Mouse (Mus musculus): ENCODE measurements around the gene Bnipl. TPM values are rescaled to one million over a fixed set of nuclear protein-coding genes. Genes with fewer than 3 reads are reported as not detected.

The Bnipl gene
- total and polyA plus RNA-seq, 2 experiments from 2014 or later: not detected

DNA sequence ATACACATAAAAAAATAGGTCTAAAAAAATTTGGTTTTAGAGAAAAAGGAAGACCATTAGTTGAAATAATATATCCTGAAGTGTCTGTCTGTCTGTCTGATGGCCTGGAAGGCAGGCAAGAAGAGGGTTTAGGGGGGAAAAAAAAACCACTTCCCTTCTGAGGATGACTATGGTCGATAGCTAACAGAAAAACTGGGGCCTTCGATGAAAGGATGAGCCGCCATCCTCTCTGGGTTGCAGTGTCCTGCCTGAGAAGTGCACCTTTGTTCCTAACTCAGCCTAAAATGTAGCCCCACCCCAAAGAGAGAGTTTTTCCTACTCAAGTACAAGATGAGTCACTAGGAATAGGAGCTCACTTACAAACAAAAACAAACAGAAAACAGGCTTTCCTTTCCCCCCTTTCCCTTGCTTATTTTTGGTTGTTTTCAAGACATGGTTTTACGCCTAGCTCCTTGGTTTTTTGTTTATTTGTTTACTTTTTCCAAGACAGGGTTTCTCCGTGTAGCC is 25.5 kb upstream of the Bnipl start:
- Histone ChIP-seq H3K4me3 (ENCODE audit: low read depth, low read length) (no peak overlapping the region), H3K27me3 (ENCODE audit: insufficient read depth, low read length) (no peaks in the 10 kb centered on the region), H3K4me1 (ENCODE audit: insufficient read depth, low read length) (0 out of 2 replicates have a peak, but pooled peaks cover 2% of the 10 kb centered on the region), H3K27ac (ENCODE audit: low read depth, low read length) (no peak overlapping the region), H3K9ac (replicated peaks; ENCODE audit: low read length, poor library complexity, severe bottlenecking) (no peak overlapping the region), H3K4me2 (ENCODE audit: low read depth, low read length, poor library complexity, severe bottlenecking) (no peak overlapping the region), H3K36me3 (ENCODE audit: insufficient read depth, low read length) (no peaks in the 10 kb centered on the region), H3K9me3 (ENCODE audit: low read length) (no peaks in the 10 kb centered on the region)
- 84% methylated on average over 5 of the region's 5 CpGs for WGBS
- no peak for TF ChIP-seq CTCF (IDR thresholded peaks at IDR 0.05)
- DNase-seq (ENCODE audit: low spot score) (no peak), ATAC-seq (ENCODE audit: low FRiP score) (no peak)

DNA sequence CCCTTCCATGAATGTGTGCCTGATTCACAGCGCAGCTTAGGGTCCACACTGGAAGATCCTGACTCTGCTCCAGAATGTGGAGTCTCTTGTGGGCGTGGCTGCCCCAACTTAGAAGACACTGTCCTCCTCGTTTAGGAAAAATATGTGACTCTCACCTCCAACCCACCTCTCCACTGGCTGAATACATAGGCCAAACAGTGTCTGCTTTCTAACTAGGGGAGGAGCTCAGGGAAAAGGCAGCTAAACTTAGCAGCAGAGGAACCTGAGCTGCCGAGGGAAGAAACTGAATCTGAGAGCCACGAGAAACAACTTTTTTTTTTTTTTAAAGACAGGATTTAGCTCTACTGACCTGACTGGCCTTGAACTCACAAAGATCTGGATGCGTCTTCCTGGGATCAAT is 24.2 kb upstream of the Bnipl start:
- no peak overlapping the region for H3K27ac ChIP-seq (ENCODE audit: low read depth, low read length)

DNA sequence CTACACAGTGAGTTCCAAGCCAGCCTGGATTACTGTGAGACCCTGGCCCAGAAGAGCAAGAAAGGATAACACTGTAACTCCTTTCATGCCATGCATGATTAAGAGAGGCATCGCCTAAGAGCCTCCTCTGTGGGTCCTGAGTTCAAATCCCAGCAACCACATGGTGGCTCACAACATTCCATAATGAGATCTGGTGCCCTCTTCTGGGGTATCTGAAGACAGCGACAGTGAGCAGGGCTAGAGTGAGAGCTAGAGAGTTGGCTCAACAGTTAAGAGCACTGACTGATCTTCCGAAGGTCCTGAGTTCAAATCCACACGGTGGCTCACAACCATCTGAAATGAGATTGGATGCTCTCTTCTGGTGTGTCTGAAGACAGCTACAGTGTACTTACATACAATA is 23.5 kb upstream of the Bnipl start:
- Histone ChIP-seq H3K36me3 (ENCODE audit: insufficient read depth, low read length) (0 out of 2 replicates have a peak, but pooled peaks cover 4% of the 10 kb centered on the region), H3K9me3 (ENCODE audit: low read length) (no peaks in the 10 kb centered on the region), H3K4me2 (ENCODE audit: low read depth, low read length, poor library complexity, severe bottlenecking) (no peak overlapping the region), H3K4me1 (ENCODE audit: insufficient read depth, low read length) (no peaks in the 10 kb centered on the region), H3K27ac (ENCODE audit: low read depth, low read length) (no peak overlapping the region), H3K27me3 (ENCODE audit: insufficient read depth, low read length) (no peaks in the 10 kb centered on the region), H3K4me3 (ENCODE audit: low read depth, low read length) (no peak overlapping the region), H3K9ac (replicated peaks; ENCODE audit: low read length, poor library complexity, severe bottlenecking) (no peak overlapping the region)
- TF ChIP-seq CTCF (IDR thresholded peaks at IDR 0.05): no peak
- no peak for DNase-seq (ENCODE audit: low spot score)
- no peak for ATAC-seq (ENCODE audit: low FRiP score)
- 92% methylated on average over 4 of the region's 4 CpGs for WGBS

More for the DNA sequence above, 24.2 kb upstream of the Bnipl start:
- no peak overlapping the region for H3K4me2 ChIP-seq (ENCODE audit: low read depth, low read length, poor library complexity, severe bottlenecking)
- no peak for TF ChIP-seq CTCF (IDR thresholded peaks at IDR 0.05)
- DNase-seq (ENCODE audit: low spot score): no peak
- H3K9me3 ChIP-seq (ENCODE audit: low read length): no peaks in the 10 kb centered on the region
- 86% methylated on average over 6 of the region's 6 CpGs for WGBS
- no peak overlapping the region for H3K4me3 ChIP-seq (ENCODE audit: low read depth, low read length)
- no peak overlapping the region for H3K9ac ChIP-seq (replicated peaks; ENCODE audit: low read length, poor library complexity, severe bottlenecking)
- no peaks in the 10 kb centered on the region for H3K36me3 ChIP-seq (ENCODE audit: insufficient read depth, low read length)
- H3K4me1 ChIP-seq (ENCODE audit: insufficient read depth, low read length): no peaks in the 10 kb centered on the region
- H3K27me3 ChIP-seq (ENCODE audit: insufficient read depth, low read length): no peaks in the 10 kb centered on the region
- no peak for ATAC-seq (ENCODE audit: low FRiP score)

DNA sequence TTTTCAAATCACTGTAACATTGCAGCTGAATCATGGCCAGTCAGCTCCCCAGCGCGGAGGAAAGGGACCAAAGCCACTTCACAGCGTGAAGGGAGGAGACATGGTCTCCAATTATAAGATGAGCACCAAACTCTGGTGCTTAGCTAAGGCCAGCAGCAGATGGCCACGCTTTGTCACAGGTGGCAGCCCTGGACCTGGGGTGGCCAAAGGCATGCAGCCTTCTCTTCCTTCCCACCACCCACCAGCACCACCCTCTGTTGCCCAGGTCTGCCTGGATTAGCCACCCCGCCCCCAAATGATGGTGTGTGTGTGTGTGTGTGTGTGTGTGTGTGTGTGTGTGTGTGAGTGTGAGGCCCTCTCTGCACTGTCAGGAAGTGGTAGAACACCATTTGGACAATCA is 22.5 kb upstream of the Bnipl start:
- DNase-seq (ENCODE audit: low spot score) (no peak), ATAC-seq (ENCODE audit: low FRiP score) (no peak)
- 85% methylated on average over 5 of the region's 5 CpGs for WGBS
- no peak for TF ChIP-seq CTCF (IDR thresholded peaks at IDR 0.05)
- Histone ChIP-seq H3K9ac (replicated peaks; ENCODE audit: low read length, poor library complexity, severe bottlenecking) (no peak overlapping the region), H3K4me1 (ENCODE audit: insufficient read depth, low read length) (no peaks in the 10 kb centered on the region), H3K27ac (ENCODE audit: low read depth, low read length) (no peak overlapping the region), H3K4me2 (ENCODE audit: low read depth, low read length, poor library complexity, severe bottlenecking) (no peak overlapping the region), H3K27me3 (ENCODE audit: insufficient read depth, low read length) (no peaks in the 10 kb centered on the region), H3K4me3 (ENCODE audit: low read depth, low read length) (no peak overlapping the region), H3K36me3 (ENCODE audit: insufficient read depth, low read length) (peaks cover 8% of the 10 kb centered on the region; the same call in 1 of the 2 replicates), H3K9me3 (ENCODE audit: low read length) (no peaks in the 10 kb centered on the region)

DNA sequence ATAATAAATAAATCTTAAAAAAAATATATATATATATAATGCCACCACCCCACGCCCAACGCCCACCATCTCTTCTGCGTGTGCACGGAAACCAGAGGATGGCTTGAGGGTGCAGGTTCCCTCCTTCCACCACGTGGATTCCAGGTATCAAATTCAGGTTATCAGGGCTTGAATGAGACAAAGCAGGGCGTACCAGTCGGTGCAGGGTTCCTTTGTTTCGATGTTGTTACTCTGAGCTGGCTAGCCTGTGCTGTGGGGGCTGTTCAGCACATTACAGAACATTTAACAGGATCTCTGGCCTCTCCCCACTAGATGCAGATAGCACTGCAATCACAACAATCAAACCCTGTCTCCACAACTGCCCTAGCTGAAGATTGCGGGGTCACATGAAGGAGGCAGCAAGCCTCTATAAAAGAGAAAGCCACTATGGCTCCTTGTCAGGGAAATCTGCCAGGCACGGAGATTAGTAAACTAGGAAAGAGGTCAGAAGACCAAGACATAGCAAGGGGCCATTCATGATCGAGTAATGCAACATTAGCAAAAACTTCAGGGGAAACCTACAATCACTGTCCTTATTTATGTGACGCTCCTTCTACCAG is 19.9 kb upstream of the Bnipl start:
- Histone ChIP-seq H3K27me3 (ENCODE audit: insufficient read depth, low read length) (no peaks in the 10 kb centered on the region), H3K4me2 (ENCODE audit: low read depth, low read length, poor library complexity, severe bottlenecking) (no peak overlapping the region), H3K27ac (ENCODE audit: low read depth, low read length) (no peak overlapping the region), H3K4me3 (ENCODE audit: low read depth, low read length) (no peak overlapping the region), H3K9ac (replicated peaks; ENCODE audit: low read length, poor library complexity, severe bottlenecking) (no peak overlapping the region), H3K36me3 (ENCODE audit: insufficient read depth, low read length) (peaks cover 25% of the 10 kb centered on the region), H3K9me3 (ENCODE audit: low read length) (no peaks in the 10 kb centered on the region), H3K4me1 (ENCODE audit: insufficient read depth, low read length) (no peaks in the 10 kb centered on the region)
- DNase-seq (ENCODE audit: low spot score): no peak
- no peak for ATAC-seq (ENCODE audit: low FRiP score)
- TF ChIP-seq CTCF (IDR thresholded peaks at IDR 0.05): no peak
- WGBS: 85% methylated on average over 12 of the region's 12 CpGs

DNA sequence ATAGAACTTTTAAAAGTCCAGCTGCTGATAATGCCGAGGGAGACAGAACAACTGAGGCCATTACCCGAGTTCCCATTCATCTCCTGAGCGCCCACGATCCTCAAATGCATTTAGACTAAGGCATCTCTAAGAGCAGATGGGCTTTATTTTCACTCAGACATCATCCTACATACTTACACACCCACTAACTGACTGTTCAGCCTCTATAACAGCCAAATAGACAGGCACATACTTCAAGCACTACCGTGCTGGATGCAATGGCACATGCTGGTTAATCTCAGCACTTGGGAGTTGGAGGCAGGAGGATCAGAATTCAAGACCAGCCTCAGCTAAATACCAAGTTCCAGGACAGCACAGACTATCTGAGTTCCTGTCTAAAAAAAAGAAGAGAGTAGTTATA is 18.8 kb upstream of the Bnipl start:
- Histone ChIP-seq H3K36me3 (ENCODE audit: insufficient read depth, low read length) (peaks cover 29% of the 10 kb centered on the region), H3K27me3 (ENCODE audit: insufficient read depth, low read length) (no peaks in the 10 kb centered on the region), H3K27ac (ENCODE audit: low read depth, low read length) (no peak overlapping the region), H3K9ac (replicated peaks; ENCODE audit: low read length, poor library complexity, severe bottlenecking) (no peak overlapping the region), H3K4me1 (ENCODE audit: insufficient read depth, low read length) (no peaks in the 10 kb centered on the region), H3K4me3 (ENCODE audit: low read depth, low read length) (no peak overlapping the region), H3K4me2 (ENCODE audit: low read depth, low read length, poor library complexity, severe bottlenecking) (no peak overlapping the region), H3K9me3 (ENCODE audit: low read length) (no peaks in the 10 kb centered on the region)
- DNase-seq (ENCODE audit: low spot score) (no peak), ATAC-seq (ENCODE audit: low FRiP score) (no peak)
- no peak for TF ChIP-seq CTCF (IDR thresholded peaks at IDR 0.05)
- 86% methylated on average over 5 of the region's 5 CpGs for WGBS
